Mouse (Mus musculus) CH12.LX (cell line): ENCODE measurements around the gene Ercc6. TPM values are rescaled to one million over a fixed set of nuclear protein-coding genes. Genes with fewer than 3 reads are reported as not detected.

Experiments used
- DNase-seq: peaks from one replicate; pipeline ENCODE4 v3.0.0-alpha.2; 2013; ENCODE audit errors: extremely low read depth
- H3K27ac ChIP-seq: 2 replicates; pipeline ENCODE4 v1.5.1; 2012; ENCODE audit warnings: low read depth, mild to moderate bottlenecking, control low read depth, moderate library complexity; ENCODE audit not compliant: insufficient read depth
- H3K27me3 ChIP-seq: replicated peaks from 2 replicates; pipeline ENCODE3; 2012; ENCODE audit warnings: inconsistent platforms
- H3K36me3 ChIP-seq, 2 experiments: replicated peaks in 1 of 2; 2 replicates each; pipeline versions ENCODE3 to v1.6.1; 2012; ENCODE audit warnings: inconsistent platforms in 1 of 2, low read length in 1 of 2, mild to moderate bottlenecking in 1 of 2, mixed read lengths in 1 of 2, moderate library complexity in 1 of 2; ENCODE audit not compliant: control insufficient read depth in 1 of 2, insufficient read depth in 1 of 2
- H3K4me1 ChIP-seq, 2 experiments: 2 replicates each; pipeline ENCODE4 v1.6.1; 2012; ENCODE audit warnings: inconsistent platforms in 1 of 2, moderate library complexity in 1 of 2; ENCODE audit not compliant: insufficient read depth in 2 of 2, control insufficient read depth in 1 of 2
- H3K4me2 ChIP-seq: 2 replicates; pipeline ENCODE4 v1.6.1; 2012; ENCODE audit warnings: low read depth, mild to moderate bottlenecking, control low read depth; ENCODE audit not compliant: poor library complexity, insufficient read depth, severe bottlenecking
- H3K4me3 ChIP-seq, 3 experiments: fragments of 150-350 bp in 1 of 3; sonication (generic) in 1 of 3; replicated peaks in 1 of 3; 2 replicates each; pipeline versions ENCODE3 to v1.5.1; 2011 to 2012; ENCODE audit warnings: low read depth in 2 of 3, low read length in 2 of 3, mild to moderate bottlenecking in 2 of 3, moderate library complexity in 2 of 3, control low read depth in 1 of 3, improper control_type of control experiment in 1 of 3, inconsistent platforms in 1 of 3, mixed read lengths in 1 of 3; ENCODE audit not compliant: poor library complexity in 1 of 3
- H3K79me2 ChIP-seq: replicated peaks from 2 replicates; pipeline ENCODE4 v1.6.1; 2012; ENCODE audit warnings: mild to moderate bottlenecking, moderate library complexity; ENCODE audit not compliant: control insufficient read depth, poor library complexity, insufficient read depth, severe bottlenecking; ENCODE audit errors: extremely low read depth
- H3K9ac ChIP-seq: 2 replicates; pipeline ENCODE4 v1.6.1; 2012; ENCODE audit warnings: low read depth, mild to moderate bottlenecking, control low read depth, moderate library complexity; ENCODE audit not compliant: insufficient read depth
- H3K9me3 ChIP-seq: replicated peaks from 2 replicates; pipeline ENCODE3; 2012; ENCODE audit warnings: low read length, inconsistent platforms, mixed read lengths
- BHLHE40 ChIP-seq: IDR thresholded peaks from 2 replicates; pipeline ENCODE4 v1.6.1; 2011; ENCODE audit warnings: mild to moderate bottlenecking, low read depth, low read length, improper control_type of control experiment
- CHD2 ChIP-seq: IDR thresholded peaks from 2 replicates; pipeline ENCODE4 v1.6.1; 2011; ENCODE audit warnings: low read length, improper control_type of control experiment
- CTCF ChIP-seq, 2 experiments: IDR thresholded peaks in 1 of 2; conservative IDR thresholded peaks in 1 of 2; 2 replicates each; pipeline ENCODE4 v1.5.1; 2011 to 2012; ENCODE audit warnings: low read depth in 2 of 2, low read length in 2 of 2, improper control_type of control experiment in 1 of 2, inconsistent platforms in 1 of 2, mild to moderate bottlenecking in 1 of 2, moderate library complexity in 1 of 2
- EP300 ChIP-seq: IDR thresholded peaks from 2 replicates; pipeline ENCODE4 v1.6.1; 2011; ENCODE audit warnings: low read length, improper control_type of control experiment
- ETS1 ChIP-seq: conservative IDR thresholded peaks from 2 replicates; pipeline ENCODE4 v1.6.1; 2012; ENCODE audit warnings: low read depth, mild to moderate bottlenecking, inconsistent platforms, low read length, improper control_type of control experiment, moderate library complexity
- IRF4 ChIP-seq: IDR thresholded peaks from 2 replicates; pipeline ENCODE4 v1.6.1; 2014; ENCODE audit warnings: low read depth, mild to moderate bottlenecking, inconsistent platforms, low read length, improper control_type of control experiment
- KAT2A ChIP-seq: IDR thresholded peaks from 2 replicates; pipeline ENCODE4 v1.6.1; 2012; ENCODE audit warnings: low read length, improper control_type of control experiment, inconsistent platforms; ENCODE audit not compliant: insufficient replicate concordance
- MAFK ChIP-seq: IDR thresholded peaks from 2 replicates; pipeline ENCODE4 v1.6.1; 2011; ENCODE audit warnings: low read length, improper control_type of control experiment; ENCODE audit not compliant: insufficient replicate concordance
- MAX ChIP-seq: IDR thresholded peaks from 2 replicates; pipeline ENCODE4 v1.6.1; 2011; ENCODE audit warnings: low read length, improper control_type of control experiment
- MAZ ChIP-seq: IDR thresholded peaks from 2 replicates; pipeline ENCODE4 v1.6.1; 2012; ENCODE audit warnings: low read depth, mild to moderate bottlenecking, inconsistent platforms, low read length, improper control_type of control experiment, moderate library complexity
- MYC ChIP-seq: IDR thresholded peaks from 2 replicates; pipeline ENCODE4 v1.6.1; 2011; ENCODE audit warnings: low read depth, mild to moderate bottlenecking, improper control_type of control experiment, low read length
- POLR2AphosphoS2 ChIP-seq: IDR thresholded peaks from 2 replicates; pipeline ENCODE4 v1.6.1; 2011; ENCODE audit warnings: low read depth, low read length, improper control_type of control experiment
- RAD21 ChIP-seq: IDR thresholded peaks from 2 replicates; pipeline ENCODE4 v1.6.1; 2011; ENCODE audit warnings: low read depth, mild to moderate bottlenecking, low read length, improper control_type of control experiment, moderate library complexity
- SIN3A ChIP-seq: IDR thresholded peaks from 2 replicates; pipeline ENCODE4 v1.6.1; 2012; ENCODE audit warnings: low read length, improper control_type of control experiment, inconsistent platforms
- SMC3 ChIP-seq: IDR thresholded peaks from 2 replicates; pipeline ENCODE4 v1.6.1; 2011; ENCODE audit warnings: low read depth, low read length, improper control_type of control experiment
- TCF12 ChIP-seq: IDR thresholded peaks from 2 replicates; pipeline ENCODE4 v1.6.1; 2014; ENCODE audit warnings: low read depth, mild to moderate bottlenecking, inconsistent platforms, low read length, improper control_type of control experiment
- USF2 ChIP-seq: conservative IDR thresholded peaks from 2 replicates; pipeline ENCODE4 v1.6.1; 2011; ENCODE audit warnings: low read depth, low read length, improper control_type of control experiment
- ZC3H11A ChIP-seq: IDR thresholded peaks from 2 replicates; pipeline ENCODE4 v1.6.1; 2012; ENCODE audit warnings: low read depth, mild to moderate bottlenecking, inconsistent platforms, low read length, improper control_type of control experiment
- ZKSCAN1 ChIP-seq: IDR thresholded peaks from 2 replicates; pipeline ENCODE4 v1.6.1; 2012; ENCODE audit warnings: low read depth, inconsistent platforms, low read length, improper control_type of control experiment, borderline replicate concordance
- dilution Hi-C: fragments of 300-500 bp; cut with MboI; formaldehyde crosslinking; loops from 2 replicates; pipeline ENCODE4 v1.14.3; 2020; ENCODE audit warnings: low sequenced_read_pairs; ENCODE audit not compliant: extremely low pct_unique_long_range_greater_than_20kb, extremely low pct_ligation_motif_present
- in situ Hi-C: fragments of 300-500 bp; cut with MboI; formaldehyde crosslinking; loops from 3 replicates; pipeline ENCODE4 v1.14.3; 2019; ENCODE audit warnings: low sequenced_read_pairs, low pct_ligation_motif_present, low pct_unique_long_range_greater_than_20kb, mixed read lengths
- polyA plus RNA-seq: library from polyadenylated mRNA; unstranded; fragments of >175 nt; gene quantifications from 2 replicates; pipeline ENCODE4 v1.2.1, GENCODE M21; 2012; ENCODE audit warnings: low read depth; ENCODE audit not compliant: insufficient read length
- total RNA-seq, 2 experiments: library from RNA; depleted of rRNA; stranded (reverse); fragments of 300-350 nt in 1 of 2; fragments of >200 nt in 1 of 2; gene quantifications; 2 replicates each; pipeline ENCODE4 v1.2.3; 2012 to 2014

Ercc6 gene
- total and polyA plus RNA-seq, 3 experiments: 10.7 to 16.7 (median 15.3) TPM

GRCm38 (mm10) chr14:32465889-32466288, 47.4 kb upstream of the Ercc6 start, which contains the start of gene Chat:
Gene Chat (minus strand): TSS chr14:32465989.
- no peaks in the 10 kb centered on the region for H3K27me3 ChIP-seq
- H3K4me2 ChIP-seq: no peak within 1 kb of the TSS
- H3K79me2 ChIP-seq: no peaks in the 10 kb centered on the region
- no peaks in the 10 kb centered on the region for H3K36me3 ChIP-seq
- no peaks in the 10 kb centered on the region for H3K4me1 ChIP-seq
- no peak within 1 kb of the TSS for H3K9ac ChIP-seq
- in situ Hi-C loops: no loop called here
- TF ChIP-seq TCF12 (no peak), CTCF (conservative IDR thresholded peaks at IDR 0.05 in 1 of 2, IDR thresholded peaks at IDR 0.05 in 1 of 2; ENCODE audit: low read depth in 2 of 2, low read length in 2 of 2) (no peak), ZKSCAN1 (no peak), USF2 (no peak), POLR2AphosphoS2 (no peak), KAT2A (no peak), MAFK (no peak), MYC (no peak), MAX (no peak), MAZ (no peak), SIN3A (no peak)
- TF ChIP-seq, all 38 proteins: peak for 0
- dilution Hi-C loops: no loop called here
- peaks cover 23% of the 10 kb centered on the region for H3K9me3 ChIP-seq
- no peak for DNase-seq
- H3K4me3 ChIP-seq: no peak within 1 kb of the TSS
- no peak within 1 kb of the TSS for H3K27ac ChIP-seq

- in situ Hi-C loops: no loop called here
- Histone ChIP-seq H3K27ac (no peak overlapping the region), H3K9ac (no peak overlapping the region), H3K9me3 (peaks cover 23% of the 10 kb centered on the region), H3K4me1 (no peaks in the 10 kb centered on the region), H3K36me3 (no peaks in the 10 kb centered on the region), H3K27me3 (no peaks in the 10 kb centered on the region), H3K79me2 (no peaks in the 10 kb centered on the region), H3K4me2 (no peak overlapping the region), H3K4me3 (no peak overlapping the region)
- no peak for DNase-seq
- TF ChIP-seq EP300 (no peak), USF2 (no peak), BHLHE40 (no peak), IRF4 (no peak), KAT2A (no peak), MYC (no peak), ZC3H11A (no peak), TCF12 (no peak), SMC3 (no peak), ETS1 (no peak), RAD21 (no peak), CHD2 (no peak)
- dilution Hi-C loops: no loop called here
Measured at GRCm38 (mm10) chr14:32467606-32468005, 45.7 kb upstream of the Ercc6 start.
